Mouse (Mus musculus) heart, postnatal 10 days (tissue): ENCODE data around the gene Llph. TPM values are rescaled to one million over a fixed set of nuclear protein-coding genes. Genes with fewer than 3 reads are reported as not detected.

Experiments
- DNase-seq, 2 experiments: peaks; one replicate each; pipeline ENCODE4 v3.0.0; 2021
- intact Hi-C: fragments of 180-260 bp; cut with DNase I; formaldehyde crosslinking; loops from one replicate; pipeline ENCODE4 v1.15.1; 2025
- total RNA-seq, 2 experiments: library from RNA; stranded (reverse); gene quantifications; 2 replicates each; pipeline ENCODE4 v1.2.3; 2021

Llph gene
- 1 to 10 TPM; 7.8 to 8.3 TPM for total RNA-seq

- peak; percentile 86 to 93 for DNase-seq
- intact Hi-C loops, result no loop called here
These were observed at the start of gene Llph for GRCm38 (mm10) chr10:120226871-120227661. Gene Llph, plus strand, starts transcription at chr10:120227070.

DNA sequence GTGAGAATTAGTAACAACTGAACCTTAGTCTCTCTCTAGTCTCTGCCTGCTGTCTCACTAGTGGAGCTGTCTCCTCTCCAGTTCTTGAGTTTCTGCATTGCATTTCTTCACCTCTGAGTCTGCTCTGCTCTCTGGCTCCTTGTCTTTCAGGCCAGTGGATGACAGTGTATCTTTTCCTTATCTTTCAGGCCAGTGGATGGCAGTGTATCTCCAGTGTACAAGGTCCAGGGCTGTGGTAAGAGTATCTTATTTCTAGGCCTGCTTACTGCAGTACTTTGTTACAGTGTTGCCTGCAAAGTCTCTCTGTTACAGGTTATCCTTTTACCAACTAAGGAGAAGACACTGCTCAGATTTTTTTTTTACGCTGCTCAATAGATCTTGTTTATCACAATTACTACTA lies 44.0 kb upstream of the Llph start:
- intact Hi-C loops, result no loop called here
- peak in 1 of 2 experiments; percentile 12 for DNase-seq

- no peak for DNase-seq
- intact Hi-C loops, result no loop called here
These were observed 43.5 kb upstream of the Llph start for GRCm38 (mm10) chr10:120183342-120183741.

DNA sequence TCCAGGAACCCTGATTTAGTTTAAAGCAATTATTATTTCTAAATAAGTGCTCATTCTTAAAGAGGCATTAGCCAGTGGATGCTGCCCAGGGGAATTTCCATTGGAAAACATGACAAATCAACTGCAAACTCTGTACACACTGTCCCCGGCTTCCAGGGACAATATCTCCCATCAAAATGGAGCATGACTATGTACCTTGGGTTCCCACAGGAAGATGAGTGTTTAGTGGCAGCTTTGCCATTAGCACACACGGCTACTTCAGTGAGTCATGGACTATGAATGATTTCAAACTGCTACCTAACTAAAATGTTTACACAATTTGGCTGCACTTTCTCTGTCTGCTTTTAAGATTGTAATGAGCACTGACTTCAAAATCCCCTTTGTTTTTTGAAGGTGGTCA lies 38.4 kb upstream of the Llph start:
- DNase-seq, result no peak
- intact Hi-C loops, result no loop called here

- DNase-seq, result no peak
- intact Hi-C loops, result no loop called here
These were observed 37.6 kb upstream of the Llph start for GRCm38 (mm10) chr10:120189276-120189675.

- intact Hi-C loops, result no loop called here
- no peak for DNase-seq
These were observed 37.1 kb upstream of the Llph start for GRCm38 (mm10) chr10:120189782-120190181.

DNA sequence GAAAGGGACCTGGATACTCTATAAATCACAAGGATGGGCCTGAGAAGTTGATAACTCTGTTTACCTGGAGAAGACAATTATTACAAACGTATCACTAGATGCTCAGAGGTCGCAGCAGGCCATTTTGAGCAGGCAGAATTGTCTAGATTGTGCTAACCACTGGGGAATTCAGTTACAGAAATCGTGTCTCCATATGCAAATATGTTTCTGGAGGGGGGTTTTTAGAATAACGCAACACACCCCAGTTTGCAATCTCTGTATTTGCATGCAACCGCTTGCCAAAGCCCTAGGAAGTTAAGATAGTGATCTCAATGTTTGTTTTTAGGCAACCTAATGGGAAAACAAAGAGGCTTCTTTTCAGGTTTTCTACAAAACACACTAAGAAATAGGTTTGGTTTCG lies 35.7 kb upstream of the Llph start:
- DNase-seq, result no peak
- intact Hi-C loops, result no loop called here

GRCm38 (mm10) chr10:120192278-120192677 lies 34.6 kb upstream of the Llph start:
- intact Hi-C loops, result no loop called here
- no peak for DNase-seq

GRCm38 (mm10) chr10:120193255-120193654 lies 33.6 kb upstream of the Llph start:
- no peak for DNase-seq
- intact Hi-C loops, result no loop called here

DNA sequence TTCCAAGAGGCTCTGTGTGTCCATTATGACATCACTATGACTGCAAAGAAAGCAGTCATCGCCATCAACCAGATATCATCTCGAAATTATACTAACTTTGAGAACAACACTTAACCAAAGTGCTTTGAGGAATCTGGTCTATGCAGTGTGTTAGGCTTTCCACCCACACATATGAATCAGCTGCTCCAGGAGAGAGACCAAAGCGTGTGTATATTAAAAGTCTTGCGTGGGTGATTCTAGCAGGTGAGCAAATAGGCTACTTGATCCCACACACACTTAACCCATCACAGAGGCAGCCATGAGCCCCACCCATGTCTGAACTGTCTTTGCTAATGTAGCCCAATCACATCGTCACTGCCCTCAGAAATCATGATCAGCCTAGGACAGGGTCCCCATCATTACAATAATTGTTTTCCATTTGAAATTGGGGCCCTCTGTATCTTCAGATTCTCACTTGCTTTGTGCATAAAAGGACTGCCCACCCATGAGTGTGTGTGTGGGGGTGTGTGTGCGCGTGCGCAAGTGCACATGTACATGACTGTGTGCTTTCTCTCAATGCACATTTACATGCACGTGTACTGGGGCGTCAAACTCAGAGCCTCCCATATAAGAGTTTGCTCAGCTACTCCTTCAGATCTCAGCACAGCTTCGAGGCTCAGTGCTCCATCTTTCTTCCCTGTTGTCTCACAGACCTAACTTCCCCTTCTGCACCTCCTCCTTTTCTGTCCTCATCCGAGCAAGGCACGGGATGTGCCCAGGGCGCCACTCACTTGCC lies 29.6 kb upstream of the Llph start:
- intact Hi-C loops, result no loop called here
- DNase-seq, result no peak

DNA sequence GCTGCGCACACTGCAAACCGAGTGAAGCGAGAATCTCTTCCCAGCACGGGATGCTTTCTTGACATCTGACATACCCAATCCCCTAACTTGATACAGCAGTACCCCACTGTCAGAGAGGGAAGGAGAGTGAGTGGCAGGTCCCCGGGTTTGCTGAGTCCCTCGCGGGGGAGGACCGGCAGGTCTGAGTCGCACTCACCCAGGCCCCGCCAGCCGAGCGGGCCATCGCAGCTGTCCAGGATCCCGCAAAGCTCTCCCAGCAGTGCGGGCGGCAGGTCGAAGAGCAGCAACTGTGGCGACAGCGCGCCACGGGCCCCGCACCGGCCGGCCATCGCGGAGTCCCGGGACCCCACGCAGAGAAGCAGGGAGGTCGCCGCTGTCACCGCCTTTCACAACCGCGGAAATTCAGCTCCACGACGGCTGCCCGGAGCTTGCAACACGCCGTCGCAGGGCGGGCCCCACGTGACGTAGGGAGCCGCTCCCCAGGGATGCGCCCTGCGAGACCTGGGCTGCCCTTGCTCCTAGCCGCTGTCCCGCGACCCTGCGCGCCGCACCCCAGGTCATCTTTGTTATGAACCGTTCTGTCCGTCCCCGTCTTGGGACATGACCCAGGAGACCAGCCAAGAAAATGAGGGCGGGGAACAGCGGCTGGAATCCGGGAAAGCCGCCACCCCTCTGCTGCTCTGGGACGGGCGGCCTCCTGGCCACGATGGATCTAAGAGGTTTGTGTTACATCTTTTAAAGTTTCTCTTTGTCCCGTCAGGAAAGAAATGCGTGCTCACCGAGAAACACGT lies 25.5 kb upstream of the Llph start, which contains the start of gene Tmbim4:
Gene Tmbim4 (plus strand): TSS at position 460 of the 791 bp plus-strand sequence.
- intact Hi-C loops, result loop anchor here (1.0 to 5.0 kb wide), 3 partner anchors 79 to 555 kb away; no protein-coding TSS in a partner anchor
- DNase-seq, result peak; percentile 80

GRCm38 (mm10) chr10:120201961-120202402 lies 24.9 kb upstream of the Llph start, which contains the start of gene Irak3:
Gene Irak3, minus strand, starts transcription at chr10:120202130.
- intact Hi-C loops, result loop anchor here (1.0 to 5.0 kb wide), 3 partner anchors 80 to 556 kb away; no protein-coding TSS in a partner anchor
- DNase-seq, result peak; percentile 84 to 92

- intact Hi-C loops, result loop anchor here (5.0 kb wide), 2 partner anchors 80 to 400 kb away; no protein-coding TSS in a partner anchor
- no peak for DNase-seq
These were observed 24.2 kb upstream of the Llph start for GRCm38 (mm10) chr10:120202467-120203250.

GRCm38 (mm10) chr10:120204591-120205210 lies 22.2 kb upstream of the Llph start:
- DNase-seq, result no peak
- intact Hi-C loops, result loop anchor here (5.0 kb wide), 2 partner anchors 82 to 402 kb away; no protein-coding TSS in a partner anchor

DNA sequence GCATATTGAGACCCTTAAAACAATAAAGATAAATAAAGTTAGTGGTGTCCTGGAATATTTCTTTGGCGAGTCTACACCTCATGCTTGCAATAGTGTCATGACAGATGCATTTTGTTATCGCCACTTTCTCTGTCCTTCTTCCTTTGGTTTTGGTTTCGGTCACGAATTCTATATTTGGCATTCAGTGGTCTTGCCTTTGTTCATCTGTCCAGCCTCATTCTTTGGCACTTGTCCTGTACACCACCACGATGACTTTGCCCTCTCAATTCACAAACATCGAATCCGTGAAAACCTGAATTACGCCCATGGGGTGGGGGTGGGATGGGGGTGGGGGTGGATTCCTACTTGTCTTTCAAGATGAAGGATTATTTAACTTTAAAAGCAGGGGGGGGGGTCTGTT lies 18.9 kb upstream of the Llph start:
- intact Hi-C loops, result no loop called here
- DNase-seq, result no peak

GRCm38 (mm10) chr10:120208575-120209538 lies 18.0 kb upstream of the Llph start:
- intact Hi-C loops, result no loop called here

GRCm38 (mm10) chr10:120209539-120209925 lies 17.3 kb upstream of the Llph start:
- intact Hi-C loops, result no loop called here
- DNase-seq, result no peak

More at GRCm38 (mm10) chr10:120208575-120209538, 18.0 kb upstream of the Llph start:
- DNase-seq, result peak; percentile 92 to 94

DNA sequence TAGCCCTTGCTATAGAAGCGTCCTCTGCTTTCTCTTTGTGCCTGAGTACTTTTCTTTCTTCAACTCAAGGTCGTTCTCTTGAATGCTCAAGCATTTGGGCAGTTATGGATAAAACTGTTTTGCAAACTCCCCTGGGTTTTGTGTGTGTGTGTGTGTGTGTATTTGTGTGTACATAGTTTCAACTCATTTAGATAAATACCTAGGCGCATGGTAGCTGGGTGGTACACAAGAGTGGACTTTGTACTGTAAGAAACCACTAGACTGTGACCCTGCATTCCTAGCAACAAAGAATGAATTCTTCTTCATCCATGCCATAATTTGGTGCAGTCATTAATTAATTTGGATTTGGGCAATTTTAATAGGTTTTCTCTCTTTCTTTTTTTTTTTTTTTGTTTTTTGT lies 16.8 kb upstream of the Llph start:
- no peak for DNase-seq
- intact Hi-C loops, result no loop called here
